Mouse (Mus musculus): ENCODE results near the gene Tmed10. TPM values are rescaled to one million over a fixed set of nuclear protein-coding genes. Genes with fewer than 3 reads are reported as not detected.

Gene Tmed10
- polyA plus RNA-seq, 1 experiment from 2014 or later: 150 TPM

GRCm38 (mm10) chr12:85290633-85291032 lies 84.0 kb downstream of the Tmed10 start:
- ATAC-seq: no peak

More at GRCm38 (mm10) chr12:85290633-85291032, 84.0 kb downstream of the Tmed10 start:
- Histone ChIP-seq H3K27me3 (replicated peaks; ENCODE audit: control insufficient read depth, insufficient read depth, low read length) (no peaks in the 10 kb centered on the region), H3K4me1 (replicated peaks; ENCODE audit: control insufficient read depth, insufficient read depth, low read length) (peaks cover 15% of the 10 kb centered on the region), H3K9me3 (ENCODE audit: control insufficient read depth, low read length) (no peaks in the 10 kb centered on the region), H3K4me3 (replicated peaks; ENCODE audit: low read length) (no peak overlapping the region), H3K27ac (ENCODE audit: low read length) (no peak overlapping the region), H3K9ac (replicated peaks; ENCODE audit: low read depth, low read length) (no peak overlapping the region), H3K36me3 (ENCODE audit: control insufficient read depth, insufficient read depth) (no peaks in the 10 kb centered on the region), H3K4me2 (ENCODE audit: low read length) (no peak overlapping the region)
- WGBS: 85% methylated on average over 10 of the region's 10 CpGs

Other genes starting within 250 kb of the Tmed10 start
- gene Rps6kl1, start 223.6 kb downstream of the Tmed10 start, polyA plus RNA-seq (2015; fragmentation: Nextera tagmentation; extraction: Ambion mirVana): 23.7 and 30.8 TPM in 2 replicates
- gene Pgf, start 197.1 kb downstream of the Tmed10 start, polyA plus RNA-seq (2015; fragmentation: Nextera tagmentation; extraction: Ambion mirVana): 5.5 and 7.2 TPM in 2 replicates
- 76.9 and 86.3 TPM in 2 replicates for gene Eif2b2, start 155.4 kb downstream of the Tmed10 start, polyA plus RNA-seq (2015; fragmentation: Nextera tagmentation; extraction: Ambion mirVana)
- 10.7 and 11.7 TPM in 2 replicates for gene Mlh3, start 104.2 kb downstream of the Tmed10 start, polyA plus RNA-seq (2015; fragmentation: Nextera tagmentation; extraction: Ambion mirVana)
- gene Acyp1, start 86.4 kb downstream of the Tmed10 start, polyA plus RNA-seq (2015; fragmentation: Nextera tagmentation; extraction: Ambion mirVana): 46.9 and 52.8 TPM in 2 replicates
- 0.86 and 0.98 TPM in 2 replicates for gene Zc2hc1c, start 86.3 kb downstream of the Tmed10 start, polyA plus RNA-seq (2015; fragmentation: Nextera tagmentation; extraction: Ambion mirVana)
- 13.2 and 13.9 TPM in 2 replicates for gene Nek9, start 35.5 kb downstream of the Tmed10 start, polyA plus RNA-seq (2015; fragmentation: Nextera tagmentation; extraction: Ambion mirVana)
- 1.9 and 2.4 TPM in 2 replicates for gene Fos, start 99.0 kb upstream of the Tmed10 start, polyA plus RNA-seq (2015; fragmentation: Nextera tagmentation; extraction: Ambion mirVana)
- gene Jdp2, start 224.2 kb upstream of the Tmed10 start, polyA plus RNA-seq (2015; fragmentation: Nextera tagmentation; extraction: Ambion mirVana): 0.56 and 0.66 TPM in 2 replicates